Mouse (Mus musculus) spleen, postnatal 4 days (tissue): Measurements from ENCODE around the gene 2610042L04Rik.
"Not testable (repeated sequence)": the region's sequence is repeated elsewhere in the genome, so short reads cannot be mapped to it uniquely, and the experiment has no call there.

Experiments
- DNase-seq, 2 experiments: peaks; one replicate each; pipeline ENCODE4 v3.0.0; 2022; ENCODE audit warnings: low spot score in 2 of 2

The 2610042L04Rik gene

GRCm38 (mm10) chr14:4334476-4335080 is at the start of gene 2610042L04Rik:
Gene 2610042L04Rik (plus strand): TSS chr14:4334763.
- DNase-seq, result not testable (repeated sequence)

- DNase-seq, result not testable (repeated sequence)
Measured at GRCm38 (mm10) chr14:4316983-4317382, 17.6 kb upstream of the 2610042L04Rik start, which contains the start of gene Gm3149. Gene Gm3149 (plus strand): TSS chr14:4317283.

DNA sequence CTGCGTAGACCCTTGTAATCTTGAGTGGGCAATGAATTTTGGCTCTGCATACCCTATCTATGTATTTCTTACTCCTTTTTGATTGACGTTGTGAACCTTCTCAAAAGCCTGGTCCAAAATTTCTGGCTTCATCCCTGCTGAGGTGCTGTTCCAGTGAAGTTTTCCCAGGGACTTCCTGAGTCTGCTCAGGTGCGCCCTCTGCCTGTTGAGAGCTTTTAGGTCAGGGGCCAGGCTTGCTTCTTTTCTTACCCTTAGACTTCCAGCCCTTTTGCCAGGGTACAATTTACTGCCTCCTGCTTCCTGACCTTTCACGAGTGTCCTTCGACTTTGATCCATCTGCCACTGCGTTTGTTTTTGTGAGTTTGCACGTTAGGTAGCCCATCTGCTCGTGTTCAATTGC is 943 bp downstream of the 2610042L04Rik start:
- not testable (repeated sequence) for DNase-seq

- peak in 1 of 2 experiments; percentile 48 for DNase-seq
Measured at GRCm38 (mm10) chr14:4368991-4369390, 34.4 kb downstream of the 2610042L04Rik start.

GRCm38 (mm10) chr14:4369691-4370090 is 35.1 kb downstream of the 2610042L04Rik start:
- peak in 1 of 2 experiments; percentile 65 for DNase-seq

GRCm38 (mm10) chr14:4377871-4378270 is 43.3 kb downstream of the 2610042L04Rik start:
- DNase-seq, result peak in 1 of 2 experiments; percentile 59

DNA sequence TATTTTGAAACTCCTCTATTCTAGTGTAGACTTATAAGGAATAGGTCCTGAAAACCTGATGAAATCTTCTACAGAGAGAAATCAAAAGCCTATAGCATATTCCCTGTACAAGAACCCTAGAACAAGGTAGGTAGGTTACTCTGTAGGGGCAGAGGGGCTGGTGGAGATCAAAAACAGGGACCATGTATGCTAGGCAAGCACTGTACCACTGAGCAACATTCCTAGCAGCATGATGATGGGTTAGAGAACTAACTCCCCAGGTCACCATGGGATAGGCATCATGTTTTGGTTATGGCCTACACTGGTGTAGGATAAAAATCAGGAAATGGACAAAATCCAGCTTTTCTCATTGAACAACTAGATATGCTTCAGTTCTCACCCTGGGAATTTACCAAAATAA is 51.0 kb downstream of the 2610042L04Rik start:
- peak in 1 of 2 experiments; percentile 59 for DNase-seq

DNA sequence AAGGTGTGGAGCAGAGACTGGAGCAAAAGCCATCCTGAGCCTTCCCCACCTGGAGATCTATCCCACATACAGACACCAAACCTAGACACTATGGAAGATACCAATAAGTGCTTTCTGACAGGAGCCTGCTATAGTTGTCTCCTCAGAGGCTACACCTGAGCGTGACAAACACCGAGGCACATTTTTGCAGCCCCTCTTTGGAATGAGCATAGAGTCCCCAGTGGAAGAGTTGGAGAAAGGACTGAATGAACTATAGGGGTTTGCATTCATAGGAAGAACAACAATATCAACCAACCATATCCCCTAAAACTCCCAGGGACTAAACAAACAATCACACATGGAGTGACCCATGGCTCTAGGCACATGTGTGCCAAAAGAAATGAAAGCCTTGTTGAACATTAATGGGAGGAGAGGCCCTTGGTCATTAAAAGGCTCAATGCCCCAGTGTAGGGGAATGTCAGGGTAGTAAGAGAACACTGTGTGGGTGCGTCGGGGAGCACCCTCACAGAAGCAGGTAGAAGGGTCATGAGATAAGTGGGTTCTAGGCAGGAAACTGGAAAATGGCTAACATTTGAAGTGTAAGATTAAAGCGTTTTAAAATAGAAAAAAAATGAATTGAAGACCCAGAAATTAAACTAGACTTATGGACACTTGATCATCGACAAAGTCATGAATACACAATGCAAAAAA is 58.4 kb downstream of the 2610042L04Rik start:
- peak in 1 of 2 experiments; percentile 58 for DNase-seq

DNA sequence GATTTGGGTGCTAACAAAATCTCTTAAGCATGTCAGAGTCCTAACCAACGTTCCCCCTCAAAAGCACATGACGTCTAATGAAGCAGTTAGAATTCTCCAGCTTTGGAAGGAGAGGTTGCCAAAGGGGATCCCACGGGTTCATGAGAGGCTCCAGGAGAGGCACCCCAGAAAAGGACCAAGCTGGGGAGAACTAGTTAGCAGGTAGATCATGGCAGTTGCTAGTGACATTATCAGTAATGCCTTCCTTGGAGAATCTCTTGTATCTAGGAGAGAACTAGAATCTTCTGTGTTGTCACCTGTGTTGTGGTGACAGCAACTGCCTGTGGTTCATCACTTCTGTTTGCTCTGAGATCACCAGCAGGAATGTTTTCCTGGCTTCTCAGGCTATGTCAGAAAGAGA is 62.7 kb downstream of the 2610042L04Rik start, which contains the start of gene Gm3159:
Gene Gm3159 (plus strand): TSS at position 301 of the 400 bp plus-strand sequence.
- not testable (repeated sequence) for DNase-seq

- DNase-seq, result peak in 1 of 2 experiments; percentile 56
Measured at GRCm38 (mm10) chr14:4398624-4399023, 64.1 kb downstream of the 2610042L04Rik start.

- DNase-seq, result peak in 1 of 2 experiments; percentile 72
Measured at GRCm38 (mm10) chr14:4400115-4400789, 65.7 kb downstream of the 2610042L04Rik start.

DNA sequence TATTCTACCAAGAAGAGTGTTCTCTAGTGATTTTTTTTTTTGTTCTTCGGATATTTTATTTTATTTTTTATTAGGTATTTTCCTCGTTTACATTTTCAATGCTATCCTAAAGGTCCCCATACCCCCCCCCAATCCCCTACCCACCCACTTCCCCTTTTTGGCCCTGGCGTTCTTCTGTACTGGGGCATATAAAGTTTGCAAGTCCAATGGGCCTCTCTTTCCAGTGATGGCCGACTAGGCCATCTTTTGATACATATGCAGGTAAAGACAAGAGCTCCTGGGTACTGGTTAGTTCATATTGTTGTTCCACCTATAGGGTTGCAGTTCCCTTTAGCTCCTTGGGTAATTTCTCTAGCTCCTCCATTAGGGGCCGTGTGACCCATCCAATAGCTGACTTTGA is 66.7 kb downstream of the 2610042L04Rik start:
- peak in 1 of 2 experiments; percentile 52 for DNase-seq

- DNase-seq, result peak in 1 of 2 experiments; percentile 56
Measured at GRCm38 (mm10) chr14:4403840-4404239, 69.3 kb downstream of the 2610042L04Rik start.
